Mouse (Mus musculus) neural tube, embryonic 15.5 days (tissue): ENCODE results near the gene Rfx8. TPM values are rescaled to one million over a fixed set of nuclear protein-coding genes. Genes with fewer than 3 reads are reported as not detected.

ENCODE experiments used
- ATAC-seq: fragments of 200-750 bp; cut with Nextera tagmentation; 2 replicates; pipeline ENCODE4 v1.8.0; 2017; ENCODE audit warnings: mild to moderate bottlenecking, moderate TSS enrichment, moderate library complexity; ENCODE audit not compliant: low FRiP score
- H3K27ac ChIP-seq: fragments of 300-500 bp; sonication (generic); replicated peaks from 2 replicates; pipeline ENCODE4 v1.5.1; 2015; ENCODE audit warnings: mild to moderate bottlenecking, inconsistent platforms
- H3K27me3 ChIP-seq: fragments of 300-500 bp; sonication (generic); replicated peaks from 2 replicates; pipeline ENCODE4 v1.6.1; 2015; ENCODE audit warnings: inconsistent platforms
- H3K36me3 ChIP-seq: fragments of 300-500 bp; sonication (generic); 2 replicates; pipeline ENCODE4 v1.6.1; 2015; ENCODE audit warnings: inconsistent platforms
- H3K4me1 ChIP-seq: fragments of 300-500 bp; sonication (generic); 2 replicates; pipeline ENCODE4 v1.6.1; 2015; ENCODE audit warnings: inconsistent platforms
- H3K4me2 ChIP-seq: fragments of 300-500 bp; sonication (generic); 2 replicates; pipeline ENCODE4 v1.6.1; 2015; ENCODE audit warnings: inconsistent platforms, mild to moderate bottlenecking, moderate library complexity
- H3K4me3 ChIP-seq: fragments of 300-500 bp; sonication (generic); replicated peaks from 2 replicates; pipeline ENCODE4 v1.5.1; 2015; ENCODE audit warnings: mild to moderate bottlenecking, inconsistent platforms
- H3K9ac ChIP-seq: fragments of 300-500 bp; sonication (generic); replicated peaks from 2 replicates; pipeline ENCODE4 v1.6.1; 2015; ENCODE audit warnings: mild to moderate bottlenecking, inconsistent platforms
- H3K9me3 ChIP-seq: fragments of 300-500 bp; sonication (generic); replicated peaks from 2 replicates; pipeline ENCODE4 v1.6.1; 2016; ENCODE audit warnings: inconsistent platforms
- WGBS: fragments of 180-500 bp; shearing (Covaris S2); methylation state at CpG from one replicate; pipeline ENCODE4 v1.1.7; 2015; ENCODE audit warnings: mixed read lengths; 5-methylcytosine and 5-hydroxymethylcytosine counted together
- polyA plus RNA-seq: library from polyadenylated mRNA; unstranded; fragments of >200 nt; fragmentation: Nextera tagmentation; extraction: Ambion mirVana; gene quantifications from 2 replicates; pipeline ENCODE4 v1.2.1, GENCODE M21; 2015

Gene Rfx8
- polyA plus RNA-seq, 1 experiment from 2014 or later, result 0.27 TPM

- no peak overlapping the region for H3K4me3 ChIP-seq
- H3K27ac ChIP-seq, result no peak overlapping the region
- no peaks in the 10 kb centered on the region for H3K36me3 ChIP-seq
- H3K9ac ChIP-seq, result no peak overlapping the region
- WGBS, result 60% methylated on average over 9 of the region's 9 CpGs
- H3K9me3 ChIP-seq, result no peaks in the 10 kb centered on the region
- no peak for ATAC-seq
- no peak overlapping the region for H3K4me2 ChIP-seq
- H3K4me1 ChIP-seq, result no peaks in the 10 kb centered on the region
- no peaks in the 10 kb centered on the region for H3K27me3 ChIP-seq
Measured at GRCm38 (mm10) chr1:39687279-39687678, 33.5 kb downstream of the Rfx8 start.

- Histone ChIP-seq H3K9me3 (no peaks in the 10 kb centered on the region), H3K9ac (no peak overlapping the region), H3K4me1 (no peaks in the 10 kb centered on the region), H3K27ac (no peak overlapping the region), H3K4me3 (no peak overlapping the region), H3K36me3 (no peaks in the 10 kb centered on the region), H3K27me3 (no peaks in the 10 kb centered on the region), H3K4me2 (no peak overlapping the region)
- ATAC-seq, result peak; percentile 54; the same call in 1 of the 2 replicates
- 0% methylated on average over 1 of the region's 1 CpGs for WGBS
Measured at GRCm38 (mm10) chr1:39685841-39686240, 35.0 kb downstream of the Rfx8 start.

- WGBS, result 89% methylated on average over 5 of the region's 5 CpGs
- no peak for ATAC-seq
- H3K9me3 ChIP-seq, result no peaks in the 10 kb centered on the region
Measured at GRCm38 (mm10) chr1:39681638-39682037, 39.2 kb downstream of the Rfx8 start.

GRCm38 (mm10) chr1:39680546-39680945 lies 40.3 kb downstream of the Rfx8 start:
- H3K4me2 ChIP-seq, result no peak overlapping the region
- H3K27me3 ChIP-seq, result no peaks in the 10 kb centered on the region
- H3K36me3 ChIP-seq, result no peaks in the 10 kb centered on the region
- 71% methylated on average over 6 of the region's 6 CpGs for WGBS
- no peak for ATAC-seq
- no peak overlapping the region for H3K9ac ChIP-seq
- no peaks in the 10 kb centered on the region for H3K9me3 ChIP-seq
- no peak overlapping the region for H3K4me3 ChIP-seq
- H3K27ac ChIP-seq, result no peak overlapping the region
- H3K4me1 ChIP-seq, result no peaks in the 10 kb centered on the region

More at GRCm38 (mm10) chr1:39681638-39682037, 39.2 kb downstream of the Rfx8 start:
- H3K4me1 ChIP-seq, result no peaks in the 10 kb centered on the region
- H3K9ac ChIP-seq, result no peak overlapping the region
- H3K27ac ChIP-seq, result no peak overlapping the region
- no peaks in the 10 kb centered on the region for H3K36me3 ChIP-seq
- no peak overlapping the region for H3K4me2 ChIP-seq
- H3K4me3 ChIP-seq, result no peak overlapping the region
- no peaks in the 10 kb centered on the region for H3K27me3 ChIP-seq

- ATAC-seq, result no peak
- Histone ChIP-seq H3K27me3 (no peaks in the 10 kb centered on the region), H3K36me3 (no peaks in the 10 kb centered on the region), H3K4me2 (no peak overlapping the region), H3K27ac (no peak overlapping the region), H3K9me3 (no peaks in the 10 kb centered on the region), H3K4me3 (no peak overlapping the region), H3K4me1 (no peaks in the 10 kb centered on the region), H3K9ac (no peak overlapping the region)
- 78% methylated on average over 8 of the region's 8 CpGs for WGBS
Measured at GRCm38 (mm10) chr1:39678883-39679282, 41.9 kb downstream of the Rfx8 start.

- Histone ChIP-seq H3K9me3 (no peaks in the 10 kb centered on the region), H3K9ac (no peak overlapping the region), H3K4me3 (no peak overlapping the region), H3K4me2 (no peak overlapping the region), H3K4me1 (no peaks in the 10 kb centered on the region), H3K27ac (no peak overlapping the region), H3K27me3 (no peaks in the 10 kb centered on the region), H3K36me3 (no peaks in the 10 kb centered on the region)
- 87% methylated on average over 5 of the region's 5 CpGs for WGBS
- no peak for ATAC-seq
Measured at GRCm38 (mm10) chr1:39676221-39676876, 44.4 kb downstream of the Rfx8 start.

- Histone ChIP-seq H3K9ac (no peak overlapping the region), H3K9me3 (no peaks in the 10 kb centered on the region), H3K27ac (no peak overlapping the region), H3K36me3 (no peaks in the 10 kb centered on the region), H3K4me2 (no peak overlapping the region), H3K4me1 (no peaks in the 10 kb centered on the region), H3K4me3 (no peak overlapping the region), H3K27me3 (no peaks in the 10 kb centered on the region)
- WGBS, result 81% methylated on average over 9 of the region's 9 CpGs
- no peak for ATAC-seq
Measured at GRCm38 (mm10) chr1:39672362-39673105, 48.3 kb downstream of the Rfx8 start.

GRCm38 (mm10) chr1:39670211-39670935 lies 50.4 kb downstream of the Rfx8 start:
- peaks cover 6% of the 10 kb centered on the region; the same call in 1 of the 2 replicates for H3K4me1 ChIP-seq
- no peaks in the 10 kb centered on the region for H3K36me3 ChIP-seq
- no peaks in the 10 kb centered on the region for H3K9me3 ChIP-seq
- 92% methylated on average over 17 of the region's 17 CpGs for WGBS
- H3K27me3 ChIP-seq, result no peaks in the 10 kb centered on the region
- no peak for ATAC-seq
- H3K4me3 ChIP-seq, result no peak overlapping the region
- no peak overlapping the region for H3K4me2 ChIP-seq
- H3K9ac ChIP-seq, result no peak overlapping the region
- no peak overlapping the region for H3K27ac ChIP-seq

GRCm38 (mm10) chr1:39666751-39667252 lies 54.0 kb downstream of the Rfx8 start:
- H3K27me3 ChIP-seq, result no peaks in the 10 kb centered on the region
- 48% methylated on average over 12 of the region's 12 CpGs for WGBS
- H3K9me3 ChIP-seq, result no peaks in the 10 kb centered on the region
- no peak overlapping the region for H3K27ac ChIP-seq
- peak; percentile 80 for ATAC-seq
- H3K4me3 ChIP-seq, result no peak overlapping the region
- H3K4me2 ChIP-seq, result no peak overlapping the region
- no peak overlapping the region for H3K9ac ChIP-seq
- H3K36me3 ChIP-seq, result no peaks in the 10 kb centered on the region
- peaks cover 6% of the 10 kb centered on the region; the same call in 1 of the 2 replicates for H3K4me1 ChIP-seq

GRCm38 (mm10) chr1:39664039-39664625 lies 56.7 kb downstream of the Rfx8 start:
- no peak for ATAC-seq
- WGBS, result 89% methylated on average over 7 of the region's 7 CpGs

GRCm38 (mm10) chr1:39663050-39663449 lies 57.7 kb downstream of the Rfx8 start:
- Histone ChIP-seq H3K9me3 (0 out of 2 replicates have a peak, but pooled peaks cover 4% of the 10 kb centered on the region), H3K36me3 (no peaks in the 10 kb centered on the region), H3K27me3 (no peaks in the 10 kb centered on the region), H3K9ac (no peak overlapping the region), H3K27ac (no peak overlapping the region), H3K4me1 (peaks cover 6% of the 10 kb centered on the region; the same call in 1 of the 2 replicates), H3K4me3 (no peak overlapping the region), H3K4me2 (no peak overlapping the region)
- whole genome bisulfite sequencing, result 49% methylated on average over 4 of the region's 4 CpGs
- ATAC-seq, result no peak

More at GRCm38 (mm10) chr1:39664039-39664625, 56.7 kb downstream of the Rfx8 start:
- H3K9ac ChIP-seq, result no peak overlapping the region
- no peaks in the 10 kb centered on the region for H3K9me3 ChIP-seq
- H3K27me3 ChIP-seq, result no peaks in the 10 kb centered on the region
- peaks cover 6% of the 10 kb centered on the region; the same call in 1 of the 2 replicates for H3K4me1 ChIP-seq
- no peak overlapping the region for H3K4me2 ChIP-seq
- no peak overlapping the region for H3K27ac ChIP-seq
- H3K36me3 ChIP-seq, result no peaks in the 10 kb centered on the region
- H3K4me3 ChIP-seq, result no peak overlapping the region
